Mouse (Mus musculus) neural tube, embryonic 11.5 days (tissue): ENCODE results near the gene Racgap1. TPM values are rescaled to one million over a fixed set of nuclear protein-coding genes. Genes with fewer than 3 reads are reported as not detected.

Experiments used
- ATAC-seq: fragments of 200-750 bp; cut with Nextera tagmentation; 2 replicates; pipeline ENCODE4 v1.8.0; 2017; ENCODE audit warnings: moderate number of reproducible peaks, mild to moderate bottlenecking, moderate TSS enrichment, moderate library complexity; ENCODE audit not compliant: insufficient read depth, low FRiP score, low TSS enrichment
- DNase-seq: peaks from one replicate; pipeline ENCODE4 v3.0.0-alpha.2; 2015; ENCODE audit warnings: low spot score
- H3K27ac ChIP-seq: fragments of 300-500 bp; sonication (generic); 2 replicates; pipeline ENCODE4 v1.5.1; 2014; ENCODE audit warnings: low read depth, mild to moderate bottlenecking, low read length
- H3K27me3 ChIP-seq: fragments of 300-500 bp; sonication (generic); 2 replicates; pipeline ENCODE4 v1.6.1; 2014; ENCODE audit warnings: mild to moderate bottlenecking, low read length, mixed read lengths; ENCODE audit not compliant: control insufficient read depth, insufficient read depth
- H3K36me3 ChIP-seq: fragments of 300-500 bp; sonication (generic); 2 replicates; pipeline ENCODE4 v1.6.1; 2014; ENCODE audit warnings: mild to moderate bottlenecking, low read length, moderate library complexity, mixed read lengths; ENCODE audit not compliant: control insufficient read depth, insufficient read depth
- H3K4me1 ChIP-seq: fragments of 300-500 bp; sonication (generic); 2 replicates; pipeline ENCODE4 v1.6.1; 2014; ENCODE audit warnings: low read length, mixed read lengths; ENCODE audit not compliant: control insufficient read depth, insufficient read depth
- H3K4me2 ChIP-seq: fragments of 300-500 bp; sonication (generic); 2 replicates; pipeline ENCODE4 v1.6.1; 2014; ENCODE audit warnings: low read depth, mild to moderate bottlenecking, moderate library complexity
- H3K4me3 ChIP-seq: fragments of 300-500 bp; sonication (generic); 2 replicates; pipeline ENCODE4 v1.5.1; 2014; ENCODE audit warnings: low read depth, low read length
- H3K9ac ChIP-seq: fragments of 300-500 bp; sonication (generic); 2 replicates; pipeline ENCODE4 v1.6.1; 2014; ENCODE audit warnings: mild to moderate bottlenecking, low read length
- H3K9me3 ChIP-seq: fragments of 300-500 bp; sonication (generic); 2 replicates; pipeline ENCODE4 v1.6.1; 2016; ENCODE audit warnings: low read length; ENCODE audit not compliant: control insufficient read depth
- WGBS: fragments of 180-500 bp; shearing (Covaris S2); extraction: QIAGEN DNeasy Blood & Tissue Kit; methylation state at CpG from one replicate; pipeline ENCODE4 v1.1.7; 2014; 5-methylcytosine and 5-hydroxymethylcytosine counted together
- polyA plus RNA-seq: library from polyadenylated mRNA; unstranded; fragments of >200 nt; fragmentation: Nextera tagmentation; extraction: Ambion mirVana; gene quantifications from 2 replicates; pipeline ENCODE4 v1.2.1, GENCODE M21; 2014

Racgap1 gene
- polyA plus RNA-seq, 1 experiment from 2014 or later = 185 TPM

GRCm38 (mm10) chr15:99618595-99618994 is 32.9 kb downstream of the Racgap1 start:
- H3K9ac ChIP-seq = no peak overlapping the region
- no peaks in the 10 kb centered on the region for H3K27me3 ChIP-seq
- no peaks in the 10 kb centered on the region for H3K4me1 ChIP-seq
- no peak for DNase-seq
- H3K4me2 ChIP-seq = no peak overlapping the region
- H3K9me3 ChIP-seq = no peaks in the 10 kb centered on the region
- peaks cover 2% of the 10 kb centered on the region for H3K36me3 ChIP-seq
- no peak for ATAC-seq
- H3K27ac ChIP-seq = no peak overlapping the region
- 95% methylated on average over 3 of the region's 3 CpGs for WGBS
- no peak overlapping the region for H3K4me3 ChIP-seq

- Histone ChIP-seq H3K36me3 (no peaks in the 10 kb centered on the region), H3K9ac (no peak overlapping the region), H3K4me2 (no peak overlapping the region), H3K9me3 (no peaks in the 10 kb centered on the region), H3K27me3 (no peaks in the 10 kb centered on the region), H3K27ac (no peak overlapping the region), H3K4me3 (no peak overlapping the region), H3K4me1 (no peaks in the 10 kb centered on the region)
- DNase-seq = no peak
- ATAC-seq = no peak
- 65% methylated on average over 9 of the region's 9 CpGs for WGBS
These were observed 36.2 kb downstream of the Racgap1 start for GRCm38 (mm10) chr15:99615246-99615645.

- Histone ChIP-seq H3K4me1 (no peaks in the 10 kb centered on the region), H3K36me3 (no peaks in the 10 kb centered on the region), H3K9ac (no peak overlapping the region), H3K4me3 (no peak overlapping the region), H3K27ac (no peak overlapping the region), H3K9me3 (no peaks in the 10 kb centered on the region), H3K27me3 (no peaks in the 10 kb centered on the region), H3K4me2 (no peak overlapping the region)
- WGBS = 39% methylated on average over 12 of the region's 12 CpGs
- DNase-seq (no peak), ATAC-seq (no peak)
These were observed 36.7 kb downstream of the Racgap1 start for GRCm38 (mm10) chr15:99614753-99615152.

- no peak for ATAC-seq
- Histone ChIP-seq H3K9ac (no peak overlapping the region), H3K36me3 (no peaks in the 10 kb centered on the region), H3K27ac (no peak overlapping the region), H3K27me3 (no peaks in the 10 kb centered on the region), H3K4me3 (no peak overlapping the region), H3K9me3 (no peaks in the 10 kb centered on the region), H3K4me1 (no peaks in the 10 kb centered on the region), H3K4me2 (no peak overlapping the region)
- 85% methylated on average over 13 of the region's 13 CpGs for WGBS
- no peak for DNase-seq
These were observed 37.2 kb downstream of the Racgap1 start for GRCm38 (mm10) chr15:99614273-99614672.

- no peak for ATAC-seq
- no peaks in the 10 kb centered on the region for H3K36me3 ChIP-seq
- H3K4me1 ChIP-seq = peaks cover 9% of the 10 kb centered on the region
- H3K4me3 ChIP-seq = no peak overlapping the region
- H3K9me3 ChIP-seq = no peaks in the 10 kb centered on the region
- WGBS = 75% methylated on average over 7 of the region's 7 CpGs
- no peak overlapping the region for H3K4me2 ChIP-seq
- 0 out of 2 replicates have a peak overlapping the region, but pooled peaks have one; percentile 8 for H3K27ac ChIP-seq
- DNase-seq = no peak
- H3K9ac ChIP-seq = no peak overlapping the region
- H3K27me3 ChIP-seq = no peaks in the 10 kb centered on the region
These were observed 39.9 kb downstream of the Racgap1 start for GRCm38 (mm10) chr15:99611563-99611962.

GRCm38 (mm10) chr15:99608382-99609125 is 42.9 kb downstream of the Racgap1 start:
- H3K4me1 ChIP-seq = peaks cover 9% of the 10 kb centered on the region
- no peak overlapping the region for H3K4me2 ChIP-seq
- no peaks in the 10 kb centered on the region for H3K27me3 ChIP-seq
- H3K27ac ChIP-seq = no peak overlapping the region
- H3K9me3 ChIP-seq = no peaks in the 10 kb centered on the region
- no peak overlapping the region for H3K9ac ChIP-seq
- H3K36me3 ChIP-seq = no peaks in the 10 kb centered on the region
- DNase-seq (no peak), ATAC-seq (no peak)
- 80% methylated on average over 13 of the region's 13 CpGs for WGBS
- no peak overlapping the region for H3K4me3 ChIP-seq

GRCm38 (mm10) chr15:99607388-99608113 is 43.9 kb downstream of the Racgap1 start:
- 19% methylated on average over 10 of the region's 10 CpGs for WGBS
- Histone ChIP-seq H3K9ac (no peak overlapping the region), H3K4me1 (peaks cover 9% of the 10 kb centered on the region), H3K4me3 (no peak overlapping the region), H3K4me2 (no peak overlapping the region), H3K27me3 (no peaks in the 10 kb centered on the region), H3K9me3 (no peaks in the 10 kb centered on the region), H3K36me3 (no peaks in the 10 kb centered on the region), H3K27ac (peak overlapping the region; percentile 65; the same call in 1 of the 2 replicates)
- DNase-seq (peak; percentile 48), ATAC-seq (0 out of 2 replicates have a peak, but pooled peaks have one; percentile 41)

- H3K9me3 ChIP-seq = no peaks in the 10 kb centered on the region
- no peak for DNase-seq
- WGBS = 39% methylated on average over 5 of the region's 5 CpGs
- no peak overlapping the region for H3K4me3 ChIP-seq
- H3K4me1 ChIP-seq = peaks cover 9% of the 10 kb centered on the region
- no peak overlapping the region for H3K4me2 ChIP-seq
- ATAC-seq = no peak
- H3K36me3 ChIP-seq = no peaks in the 10 kb centered on the region
- H3K27me3 ChIP-seq = no peaks in the 10 kb centered on the region
- H3K27ac ChIP-seq = no peak overlapping the region
- H3K9ac ChIP-seq = no peak overlapping the region
These were observed 44.9 kb downstream of the Racgap1 start for GRCm38 (mm10) chr15:99606515-99606914.

- ATAC-seq = no peak
- no peak for DNase-seq
- Histone ChIP-seq H3K27ac (no peak overlapping the region), H3K4me1 (peaks cover 15% of the 10 kb centered on the region), H3K9ac (no peak overlapping the region), H3K4me2 (no peak overlapping the region), H3K9me3 (no peaks in the 10 kb centered on the region), H3K27me3 (no peaks in the 10 kb centered on the region), H3K4me3 (no peak overlapping the region), H3K36me3 (no peaks in the 10 kb centered on the region)
- 71% methylated on average over 3 of the region's 3 CpGs for WGBS
These were observed 45.9 kb downstream of the Racgap1 start for GRCm38 (mm10) chr15:99605595-99605994.
